Mouse (Mus musculus) mature B cell (primary cell): Measurements from ENCODE around the gene Gpr45.
"Not testable (repeated sequence)": the region's sequence is repeated elsewhere in the genome, so short reads cannot be mapped to it uniquely, and the experiment has no call there.

ENCODE experiments used
- in situ Hi-C: fragments of 300-500 bp; cut with MboI; formaldehyde crosslinking; loops from 2 replicates; pipeline ENCODE4 v1.14.3; 2019

The Gpr45 gene

GRCm38 (mm10) chr1:42952734-42953481 lies at the start of gene Gpr45:
Gpr45 (plus strand) TSS chr1:42952872.
- in situ Hi-C loops = no loop called here

- in situ Hi-C loops = loop anchor here (25.0 kb wide), 1 partner anchor 357 kb away; no protein-coding TSS in a partner anchor
Measured at GRCm38 (mm10) chr1:42905148-42905547, 47.5 kb upstream of the Gpr45 start.

GRCm38 (mm10) chr1:42906696-42907095 lies 46.0 kb upstream of the Gpr45 start:
- in situ Hi-C loops = loop anchor here (25.0 kb wide), 1 partner anchor 356 kb away; no protein-coding TSS in a partner anchor

GRCm38 (mm10) chr1:42907153-42907552 lies 45.5 kb upstream of the Gpr45 start:
- in situ Hi-C loops = loop anchor here (25.0 kb wide), 1 partner anchor 355 kb away; no protein-coding TSS in a partner anchor

- in situ Hi-C loops = loop anchor here (25.0 kb wide), 1 partner anchor 347 kb away; no protein-coding TSS in a partner anchor
Measured at GRCm38 (mm10) chr1:42915062-42915461, 37.6 kb upstream of the Gpr45 start.

GRCm38 (mm10) chr1:42916719-42917118 lies 36.0 kb upstream of the Gpr45 start:
- in situ Hi-C loops = loop anchor here (25.0 kb wide), 1 partner anchor 346 kb away; no protein-coding TSS in a partner anchor

GRCm38 (mm10) chr1:42917908-42918307 lies 34.8 kb upstream of the Gpr45 start:
- in situ Hi-C loops = loop anchor here (25.0 kb wide), 1 partner anchor 344 kb away; no protein-coding TSS in a partner anchor

- in situ Hi-C loops = loop anchor here (25.0 kb wide), 1 partner anchor 338 kb away; no protein-coding TSS in a partner anchor
Measured at GRCm38 (mm10) chr1:42923924-42924323, 28.7 kb upstream of the Gpr45 start.

GRCm38 (mm10) chr1:42933613-42934012 lies 19.1 kb upstream of the Gpr45 start:
- in situ Hi-C loops = no loop called here

GRCm38 (mm10) chr1:42948486-42948885 lies 4.2 kb upstream of the Gpr45 start:
- in situ Hi-C loops = no loop called here

- in situ Hi-C loops = no loop called here
Measured at GRCm38 (mm10) chr1:42953482-42953822, 780 bp downstream of the Gpr45 start.

GRCm38 (mm10) chr1:42956828-42957227 lies 4.2 kb downstream of the Gpr45 start:
- in situ Hi-C loops = no loop called here

- in situ Hi-C loops = no loop called here
Measured at GRCm38 (mm10) chr1:42983082-42983771, 30.6 kb downstream of the Gpr45 start.

- in situ Hi-C loops = no loop called here
Measured at GRCm38 (mm10) chr1:42984119-42984518, 31.4 kb downstream of the Gpr45 start.

- in situ Hi-C loops = no loop called here
Measured at GRCm38 (mm10) chr1:42988996-42989395, 36.3 kb downstream of the Gpr45 start.

- in situ Hi-C loops = no loop called here
Measured at GRCm38 (mm10) chr1:43006051-43006514, 53.4 kb downstream of the Gpr45 start.

- in situ Hi-C loops = no loop called here
Measured at GRCm38 (mm10) chr1:43006524-43006923, 53.9 kb downstream of the Gpr45 start.

- in situ Hi-C loops = no loop called here
Measured at GRCm38 (mm10) chr1:43010461-43010860, 57.8 kb downstream of the Gpr45 start.

GRCm38 (mm10) chr1:43015153-43015685 lies 62.5 kb downstream of the Gpr45 start:
- in situ Hi-C loops = not testable (repeated sequence)

- in situ Hi-C loops = no loop called here
Measured at GRCm38 (mm10) chr1:43036014-43036413, 83.3 kb downstream of the Gpr45 start.

- in situ Hi-C loops = no loop called here
Measured at GRCm38 (mm10) chr1:43042271-43042670, 89.6 kb downstream of the Gpr45 start.

- in situ Hi-C loops = no loop called here
Measured at GRCm38 (mm10) chr1:43045204-43045982, 92.7 kb downstream of the Gpr45 start.
